Mouse (Mus musculus): ENCODE results near the gene Sema3a. TPM values are rescaled to one million over a fixed set of nuclear protein-coding genes. Genes with fewer than 3 reads are reported as not detected.

Gene Sema3a
- total RNA-seq, 1 experiment = 0.62 TPM

DNA sequence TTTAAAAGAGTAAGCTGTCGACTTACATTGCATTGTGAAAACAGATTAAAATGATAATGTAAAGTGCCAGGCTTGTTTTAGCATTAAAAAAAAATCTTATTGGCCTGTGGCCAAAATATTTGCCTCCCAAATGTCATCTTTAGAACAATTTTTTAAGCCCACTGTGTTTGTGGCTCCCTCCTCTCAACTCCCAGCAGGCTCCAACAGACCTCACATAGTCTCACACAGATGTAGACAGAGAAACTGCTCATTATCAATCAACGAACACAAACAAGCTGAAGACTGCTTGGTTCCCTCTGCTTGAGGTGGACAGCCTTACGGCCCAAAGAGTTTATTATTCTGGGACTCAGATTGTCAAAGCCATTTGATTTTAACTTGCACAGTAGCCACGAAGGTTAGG, 226.4 kb downstream of the Sema3a start:
- no peaks in the 10 kb centered on the region for H3K9me3 ChIP-seq (ENCODE audit: control insufficient read depth, insufficient read depth, low read depth, low read length)
- TF ChIP-seq ZNF384 (IDR thresholded peaks at IDR 0.05; ENCODE audit: low read depth, low read length) (no peak), HCFC1 (IDR thresholded peaks at IDR 0.05; ENCODE audit: borderline replicate concordance, insufficient read depth, low read length) (no peak), MAFK (IDR thresholded peaks at IDR 0.05; ENCODE audit: insufficient read depth, low read depth, low read length) (no peak), CHD2 (IDR thresholded peaks at IDR 0.05; ENCODE audit: low read depth, low read length) (no peak), ZC3H11A (IDR thresholded peaks at IDR 0.05; ENCODE audit: borderline replicate concordance, low read depth, low read length) (no peak)
- no peaks in the 10 kb centered on the region for H3K4me1 ChIP-seq (ENCODE audit: control insufficient read depth in 2 of 2, insufficient read depth in 2 of 2, low read length in 2 of 2, poor library complexity in 1 of 2)
- in situ Hi-C loops (cut with MboI; ENCODE audit: low sequenced_read_pairs in 2 of 2, unreplicated experiment in 2 of 2) = no loop called here
- H3K27ac ChIP-seq (ENCODE audit: insufficient read depth, low read depth, low read length, poor library complexity, severe bottlenecking) = no peak overlapping the region
- H3K4me3 ChIP-seq (ENCODE audit: insufficient read depth in 1 of 2, low read depth in 1 of 2, low read length in 2 of 2, poor library complexity in 1 of 2, severe bottlenecking in 1 of 2) = no peak overlapping the region
- no peaks in the 10 kb centered on the region for H3K36me3 ChIP-seq (ENCODE audit: control insufficient read depth, insufficient read depth, low read length, poor library complexity, severe bottlenecking)
- H3K9ac ChIP-seq (ENCODE audit: insufficient read depth, low read depth, low read length, poor library complexity, severe bottlenecking) = no peak overlapping the region
- DNase-seq (ENCODE audit: low read depth, low spot score) = no peak

GRCm38 (mm10) chr5:13352995-13353394, 227.8 kb downstream of the Sema3a start:
- Histone ChIP-seq H3K9me3 (ENCODE audit: control insufficient read depth, insufficient read depth, low read depth, low read length) (no peaks in the 10 kb centered on the region), H3K9ac (ENCODE audit: insufficient read depth, low read depth, low read length, poor library complexity, severe bottlenecking) (no peak overlapping the region), H3K4me1 (ENCODE audit: control insufficient read depth in 2 of 2, insufficient read depth in 2 of 2, low read length in 2 of 2, poor library complexity in 1 of 2) (no peaks in the 10 kb centered on the region), H3K27ac (ENCODE audit: insufficient read depth, low read depth, low read length, poor library complexity, severe bottlenecking) (no peak overlapping the region), H3K4me3 (ENCODE audit: insufficient read depth in 1 of 2, low read depth in 1 of 2, low read length in 2 of 2, poor library complexity in 1 of 2, severe bottlenecking in 1 of 2) (no peak overlapping the region), H3K36me3 (ENCODE audit: control insufficient read depth, insufficient read depth, low read length, poor library complexity, severe bottlenecking) (no peaks in the 10 kb centered on the region)
- TF ChIP-seq HCFC1 (IDR thresholded peaks at IDR 0.05; ENCODE audit: borderline replicate concordance, insufficient read depth, low read length) (no peak), CHD2 (IDR thresholded peaks at IDR 0.05; ENCODE audit: low read depth, low read length) (no peak), MAFK (IDR thresholded peaks at IDR 0.05; ENCODE audit: insufficient read depth, low read depth, low read length) (no peak), ZNF384 (IDR thresholded peaks at IDR 0.05; ENCODE audit: low read depth, low read length) (no peak)
- in situ Hi-C loops (cut with MboI; ENCODE audit: low sequenced_read_pairs in 2 of 2, unreplicated experiment in 2 of 2) = no loop called here
- no peak for DNase-seq (ENCODE audit: low read depth, low spot score)

DNA sequence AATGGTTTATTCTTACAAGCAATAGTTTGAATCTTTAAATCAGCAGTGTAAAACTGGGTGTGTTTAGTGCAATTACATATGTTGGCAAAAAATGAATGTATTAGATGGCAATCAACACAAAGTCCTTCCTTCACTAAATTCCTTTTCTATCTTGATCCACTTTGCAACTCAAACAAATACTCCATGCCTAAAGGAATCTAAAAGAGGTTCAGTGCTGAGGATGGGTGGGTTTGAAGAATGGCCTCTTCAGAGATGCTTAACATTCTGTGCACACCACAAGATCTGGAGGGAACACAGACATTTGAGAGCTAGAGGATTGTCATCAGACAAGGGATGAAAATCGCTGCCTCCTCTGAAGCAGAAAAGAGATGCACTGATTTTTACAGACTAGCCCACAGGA, 228.3 kb downstream of the Sema3a start:
- no peak overlapping the region for H3K27ac ChIP-seq (ENCODE audit: insufficient read depth, low read depth, low read length, poor library complexity, severe bottlenecking)
- DNase-seq (ENCODE audit: low read depth, low spot score) = no peak
- no peaks in the 10 kb centered on the region for H3K9me3 ChIP-seq (ENCODE audit: control insufficient read depth, insufficient read depth, low read depth, low read length)
- H3K4me3 ChIP-seq (ENCODE audit: insufficient read depth in 1 of 2, low read depth in 1 of 2, low read length in 2 of 2, poor library complexity in 1 of 2, severe bottlenecking in 1 of 2) = no peak overlapping the region
- H3K4me1 ChIP-seq (ENCODE audit: control insufficient read depth in 2 of 2, insufficient read depth in 2 of 2, low read length in 2 of 2, poor library complexity in 1 of 2) = no peaks in the 10 kb centered on the region
- in situ Hi-C loops (cut with MboI; ENCODE audit: low sequenced_read_pairs in 2 of 2, unreplicated experiment in 2 of 2) = no loop called here
- no peaks in the 10 kb centered on the region for H3K36me3 ChIP-seq (ENCODE audit: control insufficient read depth, insufficient read depth, low read length, poor library complexity, severe bottlenecking)
- no peak overlapping the region for H3K9ac ChIP-seq (ENCODE audit: insufficient read depth, low read depth, low read length, poor library complexity, severe bottlenecking)
- TF ChIP-seq ZC3H11A (IDR thresholded peaks at IDR 0.05; ENCODE audit: borderline replicate concordance, low read depth, low read length) = no peak
- no peak for TF ChIP-seq CHD2 (IDR thresholded peaks at IDR 0.05; ENCODE audit: low read depth, low read length)
- TF ChIP-seq HCFC1 (IDR thresholded peaks at IDR 0.05; ENCODE audit: borderline replicate concordance, insufficient read depth, low read length) = no peak
- no peak for TF ChIP-seq MAFK (IDR thresholded peaks at IDR 0.05; ENCODE audit: insufficient read depth, low read depth, low read length)
- no peak for TF ChIP-seq ZNF384 (IDR thresholded peaks at IDR 0.05; ENCODE audit: low read depth, low read length)

- no peaks in the 10 kb centered on the region for H3K9me3 ChIP-seq (ENCODE audit: control insufficient read depth, insufficient read depth, low read depth, low read length)
- DNase-seq (ENCODE audit: low read depth, low spot score) = no peak
- H3K27ac ChIP-seq (ENCODE audit: insufficient read depth, low read depth, low read length, poor library complexity, severe bottlenecking) = no peak overlapping the region
- no peak overlapping the region for H3K4me3 ChIP-seq (ENCODE audit: insufficient read depth in 1 of 2, low read depth in 1 of 2, low read length in 2 of 2, poor library complexity in 1 of 2, severe bottlenecking in 1 of 2)
- H3K4me1 ChIP-seq (ENCODE audit: control insufficient read depth in 2 of 2, insufficient read depth in 2 of 2, low read length in 2 of 2, poor library complexity in 1 of 2) = no peaks in the 10 kb centered on the region
- in situ Hi-C loops (cut with MboI; ENCODE audit: low sequenced_read_pairs in 2 of 2, unreplicated experiment in 2 of 2) = no loop called here
- TF ChIP-seq ZNF384 (IDR thresholded peaks at IDR 0.05; ENCODE audit: low read depth, low read length) (no peak), ZC3H11A (IDR thresholded peaks at IDR 0.05; ENCODE audit: borderline replicate concordance, low read depth, low read length) (no peak), HCFC1 (IDR thresholded peaks at IDR 0.05; ENCODE audit: borderline replicate concordance, insufficient read depth, low read length) (no peak), MAFK (IDR thresholded peaks at IDR 0.05; ENCODE audit: insufficient read depth, low read depth, low read length) (no peak), CHD2 (IDR thresholded peaks at IDR 0.05; ENCODE audit: low read depth, low read length) (no peak)
- no peaks in the 10 kb centered on the region for H3K36me3 ChIP-seq (ENCODE audit: control insufficient read depth, insufficient read depth, low read length, poor library complexity, severe bottlenecking)
- no peak overlapping the region for H3K9ac ChIP-seq (ENCODE audit: insufficient read depth, low read depth, low read length, poor library complexity, severe bottlenecking)
Observed at GRCm38 (mm10) chr5:13354913-13355312, 229.7 kb downstream of the Sema3a start.

- Histone ChIP-seq H3K4me3 (ENCODE audit: insufficient read depth in 1 of 2, low read depth in 1 of 2, low read length in 2 of 2, poor library complexity in 1 of 2, severe bottlenecking in 1 of 2) (no peak overlapping the region), H3K9ac (ENCODE audit: insufficient read depth, low read depth, low read length, poor library complexity, severe bottlenecking) (no peak overlapping the region), H3K4me1 (ENCODE audit: control insufficient read depth in 2 of 2, insufficient read depth in 2 of 2, low read length in 2 of 2, poor library complexity in 1 of 2) (no peaks in the 10 kb centered on the region), H3K36me3 (ENCODE audit: control insufficient read depth, insufficient read depth, low read length, poor library complexity, severe bottlenecking) (no peaks in the 10 kb centered on the region), H3K27ac (ENCODE audit: insufficient read depth, low read depth, low read length, poor library complexity, severe bottlenecking) (no peak overlapping the region), H3K9me3 (ENCODE audit: control insufficient read depth, insufficient read depth, low read depth, low read length) (no peaks in the 10 kb centered on the region)
- TF ChIP-seq ZC3H11A (IDR thresholded peaks at IDR 0.05; ENCODE audit: borderline replicate concordance, low read depth, low read length) (no peak), MAFK (IDR thresholded peaks at IDR 0.05; ENCODE audit: insufficient read depth, low read depth, low read length) (no peak), ZNF384 (IDR thresholded peaks at IDR 0.05; ENCODE audit: low read depth, low read length) (no peak), CHD2 (IDR thresholded peaks at IDR 0.05; ENCODE audit: low read depth, low read length) (no peak)
- in situ Hi-C loops (cut with MboI; ENCODE audit: low sequenced_read_pairs in 2 of 2, unreplicated experiment in 2 of 2) = no loop called here
- DNase-seq (ENCODE audit: low read depth, low spot score) = no peak
Observed at GRCm38 (mm10) chr5:13358770-13359169, 233.6 kb downstream of the Sema3a start.

Data from ES-E14 (cell line).